Mouse (Mus musculus): Measurements from ENCODE around the gene Ppil4. TPM values are rescaled to one million over a fixed set of nuclear protein-coding genes. Genes with fewer than 3 reads are reported as not detected.
A peak's percentile ranks its signal among the peaks of the same experiment; 100 is the strongest.
"Not testable (repeated sequence)": the region's sequence is repeated elsewhere in the genome, so short reads cannot be mapped to it uniquely, and the experiment has no call there.

Gene Ppil4
- polyA plus RNA-seq (2014; fragmentation: Nextera tagmentation; extraction: Ambion mirVana), result 47.1 and 51.0 TPM in 2 replicates

GRCm38 (mm10) chr10:7792751-7793385, at the start of gene Ppil4, which contains the start of gene Ginm1:
TSS of gene Ppil4 (plus strand) at chr10:7792891.
TSS of gene Ginm1 (minus strand) at chr10:7792824.
- Histone ChIP-seq H3K4me1 (replicated peaks; ENCODE audit: control insufficient read depth, insufficient read depth, low read length) (peaks cover 4% of the 10 kb centered on the region; the same call in 1 of the 2 replicates), H3K4me3 (ENCODE audit: low read depth, low read length) (peak within 1 kb of the TSS; percentile 54), H3K9ac (ENCODE audit: low read depth, low read length) (peak within 1 kb of the TSS; percentile 71), H3K9me3 (ENCODE audit: control insufficient read depth, low read length) (no peaks in the 10 kb centered on the region), H3K4me2 (replicated peaks; ENCODE audit: low read depth, low read length) (peak within 1 kb of the TSS; percentile 55), H3K27ac (ENCODE audit: low read depth, low read length) (0 out of 2 replicates have a peak within 1 kb of the TSS, but pooled peaks have one; percentile 0), H3K36me3 (ENCODE audit: control insufficient read depth, insufficient read depth, low read length) (peaks cover 4% of the 10 kb centered on the region; the same call in 1 of the 2 replicates), H3K27me3 (ENCODE audit: control insufficient read depth, insufficient read depth, low read length) (no peaks in the 10 kb centered on the region)
- peak; percentile 98 for DNase-seq (ENCODE audit: low spot score)
- peak; percentile 95 for ATAC-seq (ENCODE audit: low FRiP score)
- under 1% methylated on average over 52 of the region's 52 CpGs for whole genome bisulfite sequencing

GRCm38 (mm10) chr10:7745528-7745927, 47.2 kb upstream of the Ppil4 start:
- WGBS, result 97% methylated on average over 6 of the region's 6 CpGs
- not testable (repeated sequence) for H3K27me3 ChIP-seq (ENCODE audit: control insufficient read depth, insufficient read depth, low read length); H3K36me3 ChIP-seq (ENCODE audit: control insufficient read depth, insufficient read depth, low read length); H3K4me2 ChIP-seq (replicated peaks; ENCODE audit: low read depth, low read length); H3K4me3 ChIP-seq (ENCODE audit: low read depth, low read length); H3K9me3 ChIP-seq (ENCODE audit: control insufficient read depth, low read length); ATAC-seq (ENCODE audit: low FRiP score); H3K9ac ChIP-seq (ENCODE audit: low read depth, low read length); DNase-seq (ENCODE audit: low spot score); H3K4me1 ChIP-seq (replicated peaks; ENCODE audit: control insufficient read depth, insufficient read depth, low read length); H3K27ac ChIP-seq (ENCODE audit: low read depth, low read length)

- peaks cover 4% of the 10 kb centered on the region; the same call in 1 of the 2 replicates for H3K36me3 ChIP-seq (ENCODE audit: control insufficient read depth, insufficient read depth, low read length)
- H3K9me3 ChIP-seq (ENCODE audit: control insufficient read depth, low read length), result no peaks in the 10 kb centered on the region
- H3K4me1 ChIP-seq (replicated peaks; ENCODE audit: control insufficient read depth, insufficient read depth, low read length), result no peaks in the 10 kb centered on the region
- H3K4me2 ChIP-seq (replicated peaks; ENCODE audit: low read depth, low read length), result no peak overlapping the region
- no peak overlapping the region for H3K4me3 ChIP-seq (ENCODE audit: low read depth, low read length)
- WGBS, result 89% methylated on average over 6 of the region's 6 CpGs
- no peak for ATAC-seq (ENCODE audit: low FRiP score)
- DNase-seq (ENCODE audit: low spot score), result no peak
- no peaks in the 10 kb centered on the region for H3K27me3 ChIP-seq (ENCODE audit: control insufficient read depth, insufficient read depth, low read length)
- H3K27ac ChIP-seq (ENCODE audit: low read depth, low read length), result no peak overlapping the region
- H3K9ac ChIP-seq (ENCODE audit: low read depth, low read length), result no peak overlapping the region
Observed at GRCm38 (mm10) chr10:7748752-7749151, 43.9 kb upstream of the Ppil4 start.

GRCm38 (mm10) chr10:7757544-7757943, 35.1 kb upstream of the Ppil4 start:
- Histone ChIP-seq H3K4me1 (replicated peaks; ENCODE audit: control insufficient read depth, insufficient read depth, low read length) (no peaks in the 10 kb centered on the region), H3K4me2 (replicated peaks; ENCODE audit: low read depth, low read length) (no peak overlapping the region), H3K27me3 (ENCODE audit: control insufficient read depth, insufficient read depth, low read length) (no peaks in the 10 kb centered on the region), H3K9me3 (ENCODE audit: control insufficient read depth, low read length) (no peaks in the 10 kb centered on the region), H3K4me3 (ENCODE audit: low read depth, low read length) (no peak overlapping the region), H3K9ac (ENCODE audit: low read depth, low read length) (no peak overlapping the region), H3K36me3 (ENCODE audit: control insufficient read depth, insufficient read depth, low read length) (peaks cover 3% of the 10 kb centered on the region; the same call in 1 of the 2 replicates), H3K27ac (ENCODE audit: low read depth, low read length) (no peak overlapping the region)
- ATAC-seq (ENCODE audit: low FRiP score), result no peak
- 92% methylated on average over 2 of the region's 2 CpGs for WGBS
- no peak for DNase-seq (ENCODE audit: low spot score)

GRCm38 (mm10) chr10:7772346-7772745, 20.3 kb upstream of the Ppil4 start:
- Histone ChIP-seq H3K9ac (ENCODE audit: low read depth, low read length) (no peak overlapping the region), H3K9me3 (ENCODE audit: control insufficient read depth, low read length) (no peaks in the 10 kb centered on the region), H3K4me1 (replicated peaks; ENCODE audit: control insufficient read depth, insufficient read depth, low read length) (no peaks in the 10 kb centered on the region), H3K36me3 (ENCODE audit: control insufficient read depth, insufficient read depth, low read length) (peaks cover 7% of the 10 kb centered on the region; the same call in 1 of the 2 replicates), H3K4me3 (ENCODE audit: low read depth, low read length) (no peak overlapping the region), H3K27me3 (ENCODE audit: control insufficient read depth, insufficient read depth, low read length) (no peaks in the 10 kb centered on the region), H3K27ac (ENCODE audit: low read depth, low read length) (no peak overlapping the region), H3K4me2 (replicated peaks; ENCODE audit: low read depth, low read length) (no peak overlapping the region)
- ATAC-seq (ENCODE audit: low FRiP score) (no peak), DNase-seq (ENCODE audit: low spot score) (no peak)
- WGBS, result 96% methylated on average over 4 of the region's 4 CpGs

GRCm38 (mm10) chr10:7772769-7773168, 19.9 kb upstream of the Ppil4 start:
- Histone ChIP-seq H3K36me3 (ENCODE audit: control insufficient read depth, insufficient read depth, low read length) (peaks cover 7% of the 10 kb centered on the region; the same call in 1 of the 2 replicates), H3K4me2 (replicated peaks; ENCODE audit: low read depth, low read length) (no peak overlapping the region), H3K27ac (ENCODE audit: low read depth, low read length) (no peak overlapping the region), H3K27me3 (ENCODE audit: control insufficient read depth, insufficient read depth, low read length) (no peaks in the 10 kb centered on the region), H3K9ac (ENCODE audit: low read depth, low read length) (no peak overlapping the region), H3K9me3 (ENCODE audit: control insufficient read depth, low read length) (no peaks in the 10 kb centered on the region), H3K4me1 (replicated peaks; ENCODE audit: control insufficient read depth, insufficient read depth, low read length) (no peaks in the 10 kb centered on the region), H3K4me3 (ENCODE audit: low read depth, low read length) (no peak overlapping the region)
- DNase-seq (ENCODE audit: low spot score), result no peak
- 100% methylated on average over 1 of the region's 1 CpGs for WGBS
- no peak for ATAC-seq (ENCODE audit: low FRiP score)

- Histone ChIP-seq H3K36me3 (ENCODE audit: control insufficient read depth, insufficient read depth, low read length) (0 out of 2 replicates have a peak, but pooled peaks cover 7% of the 10 kb centered on the region), H3K4me2 (replicated peaks; ENCODE audit: low read depth, low read length) (no peak overlapping the region), H3K9ac (ENCODE audit: low read depth, low read length) (no peak overlapping the region), H3K27ac (ENCODE audit: low read depth, low read length) (no peak overlapping the region), H3K4me1 (replicated peaks; ENCODE audit: control insufficient read depth, insufficient read depth, low read length) (no peaks in the 10 kb centered on the region), H3K9me3 (ENCODE audit: control insufficient read depth, low read length) (no peaks in the 10 kb centered on the region), H3K27me3 (ENCODE audit: control insufficient read depth, insufficient read depth, low read length) (no peaks in the 10 kb centered on the region), H3K4me3 (ENCODE audit: low read depth, low read length) (no peak overlapping the region)
- no peak for ATAC-seq (ENCODE audit: low FRiP score)
- WGBS, result 92% methylated on average over 8 of the region's 8 CpGs
- no peak for DNase-seq (ENCODE audit: low spot score)
Observed at GRCm38 (mm10) chr10:7775421-7775820, 17.3 kb upstream of the Ppil4 start.

- H3K27me3 ChIP-seq (ENCODE audit: control insufficient read depth, insufficient read depth, low read length), result no peaks in the 10 kb centered on the region
- no peaks in the 10 kb centered on the region for H3K9me3 ChIP-seq (ENCODE audit: control insufficient read depth, low read length)
- H3K36me3 ChIP-seq (ENCODE audit: control insufficient read depth, insufficient read depth, low read length), result 0 out of 2 replicates have a peak, but pooled peaks cover 2% of the 10 kb centered on the region
- no peak overlapping the region for H3K4me3 ChIP-seq (ENCODE audit: low read depth, low read length)
- no peak overlapping the region for H3K4me2 ChIP-seq (replicated peaks; ENCODE audit: low read depth, low read length)
- H3K9ac ChIP-seq (ENCODE audit: low read depth, low read length), result no peak overlapping the region
- H3K27ac ChIP-seq (ENCODE audit: low read depth, low read length), result no peak overlapping the region
- no peaks in the 10 kb centered on the region for H3K4me1 ChIP-seq (replicated peaks; ENCODE audit: control insufficient read depth, insufficient read depth, low read length)
- WGBS, result 94% methylated on average over 3 of the region's 3 CpGs
- ATAC-seq (ENCODE audit: low FRiP score) (no peak), DNase-seq (ENCODE audit: low spot score) (no peak)
Observed at GRCm38 (mm10) chr10:7778361-7778760, 14.3 kb upstream of the Ppil4 start.

- DNase-seq (ENCODE audit: low spot score) (no peak), ATAC-seq (ENCODE audit: low FRiP score) (no peak)
- no peaks in the 10 kb centered on the region for H3K9me3 ChIP-seq (ENCODE audit: control insufficient read depth, low read length)
- 23% methylated on average over 7 of the region's 7 CpGs for WGBS
- peak overlapping the region; percentile 80; the same call in 1 of the 2 replicates for H3K9ac ChIP-seq (ENCODE audit: low read depth, low read length)
- no peaks in the 10 kb centered on the region for H3K27me3 ChIP-seq (ENCODE audit: control insufficient read depth, insufficient read depth, low read length)
- H3K4me3 ChIP-seq (ENCODE audit: low read depth, low read length), result peak overlapping the region; percentile 87
- no peaks in the 10 kb centered on the region for H3K36me3 ChIP-seq (ENCODE audit: control insufficient read depth, insufficient read depth, low read length)
- peak overlapping the region; percentile 63 for H3K4me2 ChIP-seq (replicated peaks; ENCODE audit: low read depth, low read length)
- H3K27ac ChIP-seq (ENCODE audit: low read depth, low read length), result no peak overlapping the region
- H3K4me1 ChIP-seq (replicated peaks; ENCODE audit: control insufficient read depth, insufficient read depth, low read length), result no peaks in the 10 kb centered on the region
Observed at GRCm38 (mm10) chr10:7779751-7780237, 12.9 kb upstream of the Ppil4 start.
